Mouse (Mus musculus) cerebellum, adult 11-12 months (tissue): ENCODE data around the gene Olfr1036.
"Not testable (repeated sequence)": the region's sequence is repeated elsewhere in the genome, so short reads cannot be mapped to it uniquely, and the experiment has no call there.

Source experiments
- DNase-seq: peaks from one replicate; pipeline ENCODE4 v3.0.0; 2022

The Olfr1036 gene

DNA sequence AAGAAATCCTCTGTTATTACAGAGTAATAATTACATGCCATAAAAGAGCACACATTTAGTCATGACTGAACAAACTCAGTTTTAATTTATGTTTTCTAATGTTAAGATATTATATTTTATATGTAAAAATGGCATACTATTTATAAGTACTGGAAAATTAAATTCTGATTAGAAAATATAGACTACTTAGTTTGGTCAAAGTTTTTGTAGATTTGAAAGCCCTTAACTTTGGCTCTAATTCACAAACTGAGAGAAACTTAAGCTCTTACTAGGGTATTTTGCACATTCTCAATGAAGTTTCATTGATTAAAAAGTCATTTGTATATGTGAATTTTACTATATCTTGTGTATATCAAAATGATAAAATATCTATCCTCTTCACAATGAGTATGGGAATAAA lies at the start of gene Olfr1036:
Gene Olfr1036, plus strand, starts transcription at position 301 of the 400 bp plus-strand sequence.
- not testable (repeated sequence) for DNase-seq

DNA sequence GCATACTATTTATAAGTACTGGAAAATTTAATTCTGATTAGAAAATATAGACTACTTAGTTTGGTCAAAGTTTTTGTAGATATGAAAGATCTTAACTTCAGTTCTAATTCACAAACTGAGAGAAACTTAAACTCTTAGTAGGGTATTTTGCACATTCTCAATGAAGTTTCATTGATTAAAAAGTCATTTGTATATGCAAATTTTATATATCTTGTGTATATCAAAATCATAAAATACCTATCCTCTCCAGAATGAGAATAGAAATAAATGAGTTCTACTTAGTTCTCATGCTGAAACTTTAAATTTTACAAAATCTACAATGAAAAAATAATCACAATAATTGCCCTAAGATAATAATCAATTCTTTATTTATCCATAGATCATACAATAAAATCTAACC lies 28.2 kb upstream of the Olfr1036 start, which contains the start of gene Olfr1034:
Gene Olfr1034, plus strand, starts transcription at position 301 of the 400 bp plus-strand sequence.
- DNase-seq: no peak

- DNase-seq: not testable (repeated sequence)
Observed at GRCm38 (mm10) chr2:86050777-86051176, 23.0 kb upstream of the Olfr1036 start.

- not testable (repeated sequence) for DNase-seq
Observed at GRCm38 (mm10) chr2:86063766-86064165, 10.0 kb upstream of the Olfr1036 start.

- DNase-seq: no peak
Observed at GRCm38 (mm10) chr2:86070189-86070588, 3.6 kb upstream of the Olfr1036 start.

GRCm38 (mm10) chr2:86080478-86080877 lies 6.7 kb downstream of the Olfr1036 start:
- DNase-seq: not testable (repeated sequence)

DNA sequence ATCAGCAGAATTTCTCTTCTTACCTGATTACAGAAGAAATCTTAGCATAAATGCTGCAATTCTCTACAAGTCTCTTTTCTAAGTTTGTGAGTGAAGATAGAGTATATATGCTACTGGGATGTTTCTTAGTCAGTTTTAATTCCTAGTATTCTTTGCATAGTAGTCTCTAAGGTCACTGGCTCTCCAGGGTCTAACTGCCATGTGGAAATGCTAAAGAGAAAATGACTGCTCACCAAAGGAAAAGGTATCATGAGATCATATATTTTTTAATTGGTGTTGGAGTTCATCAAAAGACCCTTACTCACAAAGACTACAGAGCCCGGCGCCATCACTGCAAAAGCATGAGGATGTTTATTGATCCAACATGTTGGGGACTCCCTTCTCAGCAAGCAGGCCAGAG lies 13.5 kb downstream of the Olfr1036 start, which contains the start of gene Olfr1037:
Gene Olfr1037, minus strand, starts transcription at position 101 of the 400 bp plus-strand sequence.
- no peak for DNase-seq
